Mouse (Mus musculus) neural tube, embryonic 15.5 days (tissue): ENCODE data around the gene Lelp1. TPM values are rescaled to one million over a fixed set of nuclear protein-coding genes. Genes with fewer than 3 reads are reported as not detected.

Experiments used
- ATAC-seq: fragments of 200-750 bp; cut with Nextera tagmentation; 2 replicates; pipeline ENCODE4 v1.8.0; 2017; ENCODE audit warnings: mild to moderate bottlenecking, moderate TSS enrichment, moderate library complexity; ENCODE audit not compliant: low FRiP score
- H3K27ac ChIP-seq: fragments of 300-500 bp; sonication (generic); replicated peaks from 2 replicates; pipeline ENCODE4 v1.5.1; 2015; ENCODE audit warnings: mild to moderate bottlenecking, inconsistent platforms
- H3K27me3 ChIP-seq: fragments of 300-500 bp; sonication (generic); replicated peaks from 2 replicates; pipeline ENCODE4 v1.6.1; 2015; ENCODE audit warnings: inconsistent platforms
- H3K36me3 ChIP-seq: fragments of 300-500 bp; sonication (generic); 2 replicates; pipeline ENCODE4 v1.6.1; 2015; ENCODE audit warnings: inconsistent platforms
- H3K4me1 ChIP-seq: fragments of 300-500 bp; sonication (generic); 2 replicates; pipeline ENCODE4 v1.6.1; 2015; ENCODE audit warnings: inconsistent platforms
- H3K4me2 ChIP-seq: fragments of 300-500 bp; sonication (generic); 2 replicates; pipeline ENCODE4 v1.6.1; 2015; ENCODE audit warnings: inconsistent platforms, mild to moderate bottlenecking, moderate library complexity
- H3K4me3 ChIP-seq: fragments of 300-500 bp; sonication (generic); replicated peaks from 2 replicates; pipeline ENCODE4 v1.5.1; 2015; ENCODE audit warnings: mild to moderate bottlenecking, inconsistent platforms
- H3K9ac ChIP-seq: fragments of 300-500 bp; sonication (generic); replicated peaks from 2 replicates; pipeline ENCODE4 v1.6.1; 2015; ENCODE audit warnings: mild to moderate bottlenecking, inconsistent platforms
- H3K9me3 ChIP-seq: fragments of 300-500 bp; sonication (generic); replicated peaks from 2 replicates; pipeline ENCODE4 v1.6.1; 2016; ENCODE audit warnings: inconsistent platforms
- WGBS: fragments of 180-500 bp; shearing (Covaris S2); methylation state at CpG from one replicate; pipeline ENCODE4 v1.1.7; 2015; ENCODE audit warnings: mixed read lengths; 5-methylcytosine and 5-hydroxymethylcytosine counted together
- polyA plus RNA-seq: library from polyadenylated mRNA; unstranded; fragments of >200 nt; fragmentation: Nextera tagmentation; extraction: Ambion mirVana; gene quantifications from 2 replicates; pipeline ENCODE4 v1.2.1, GENCODE M21; 2015

The Lelp1 gene
- polyA plus RNA-seq, result not detected in 2 replicates

GRCm38 (mm10) chr3:92142644-92143043, at the start of gene Lelp1:
Gene Lelp1, minus strand, starts transcription at chr3:92142744.
- Histone ChIP-seq H3K9me3 (no peaks in the 10 kb centered on the region), H3K4me2 (no peak within 1 kb of the TSS), H3K36me3 (no peaks in the 10 kb centered on the region), H3K9ac (no peak within 1 kb of the TSS), H3K4me3 (no peak within 1 kb of the TSS), H3K4me1 (no peaks in the 10 kb centered on the region), H3K27me3 (no peaks in the 10 kb centered on the region), H3K27ac (no peak within 1 kb of the TSS)
- 60% methylated on average over 1 of the region's 1 CpGs for WGBS
- no peak for ATAC-seq

GRCm38 (mm10) chr3:92176880-92177279, 34.3 kb upstream of the Lelp1 start:
- WGBS, result 81% methylated on average over 1 of the region's 1 CpGs
- Histone ChIP-seq H3K9ac (no peak overlapping the region), H3K4me1 (no peaks in the 10 kb centered on the region), H3K27ac (no peak overlapping the region), H3K36me3 (no peaks in the 10 kb centered on the region), H3K9me3 (no peaks in the 10 kb centered on the region), H3K4me2 (no peak overlapping the region), H3K4me3 (no peak overlapping the region), H3K27me3 (no peaks in the 10 kb centered on the region)
- ATAC-seq, result no peak

GRCm38 (mm10) chr3:92169847-92170246, 27.3 kb upstream of the Lelp1 start:
- no peaks in the 10 kb centered on the region for H3K36me3 ChIP-seq
- WGBS, result 87% methylated on average over 3 of the region's 3 CpGs
- ATAC-seq, result no peak
- H3K4me3 ChIP-seq, result no peak overlapping the region
- no peaks in the 10 kb centered on the region for H3K9me3 ChIP-seq
- H3K4me2 ChIP-seq, result no peak overlapping the region
- no peaks in the 10 kb centered on the region for H3K4me1 ChIP-seq
- H3K9ac ChIP-seq, result no peak overlapping the region
- no peak overlapping the region for H3K27ac ChIP-seq
- no peaks in the 10 kb centered on the region for H3K27me3 ChIP-seq

GRCm38 (mm10) chr3:92153322-92153721, 10.8 kb upstream of the Lelp1 start:
- Histone ChIP-seq H3K27ac (no peak overlapping the region), H3K9me3 (no peaks in the 10 kb centered on the region), H3K4me1 (no peaks in the 10 kb centered on the region), H3K36me3 (no peaks in the 10 kb centered on the region), H3K9ac (no peak overlapping the region), H3K4me3 (no peak overlapping the region), H3K4me2 (no peak overlapping the region), H3K27me3 (no peaks in the 10 kb centered on the region)
- no peak for ATAC-seq

- 0 out of 2 replicates have a peak overlapping the region, but pooled peaks have one; percentile 21 for H3K9ac ChIP-seq
- 26% methylated on average over 8 of the region's 8 CpGs for WGBS
- H3K4me3 ChIP-seq, result no peak overlapping the region
- H3K4me2 ChIP-seq, result peak overlapping the region; percentile 36
- no peaks in the 10 kb centered on the region for H3K36me3 ChIP-seq
- ATAC-seq, result peak; percentile 97
- no peaks in the 10 kb centered on the region for H3K4me1 ChIP-seq
- no peak overlapping the region for H3K27ac ChIP-seq
- H3K27me3 ChIP-seq, result no peaks in the 10 kb centered on the region
- H3K9me3 ChIP-seq, result no peaks in the 10 kb centered on the region
Measured at GRCm38 (mm10) chr3:92150631-92151277, 8.2 kb upstream of the Lelp1 start.

- Histone ChIP-seq H3K9ac (no peak overlapping the region), H3K9me3 (no peaks in the 10 kb centered on the region), H3K36me3 (no peaks in the 10 kb centered on the region), H3K27me3 (no peaks in the 10 kb centered on the region), H3K4me3 (no peak overlapping the region), H3K4me2 (no peak overlapping the region), H3K4me1 (no peaks in the 10 kb centered on the region), H3K27ac (no peak overlapping the region)
- no peak for ATAC-seq
- WGBS, result 79% methylated on average over 5 of the region's 5 CpGs
Measured at GRCm38 (mm10) chr3:92147913-92148312, 5.4 kb upstream of the Lelp1 start.

- H3K36me3 ChIP-seq, result no peaks in the 10 kb centered on the region
- H3K4me3 ChIP-seq, result no peak overlapping the region
- no peak overlapping the region for H3K27ac ChIP-seq
- H3K4me2 ChIP-seq, result no peak overlapping the region
- no peaks in the 10 kb centered on the region for H3K9me3 ChIP-seq
- no peak overlapping the region for H3K9ac ChIP-seq
- no peaks in the 10 kb centered on the region for H3K4me1 ChIP-seq
- ATAC-seq, result no peak
- no peaks in the 10 kb centered on the region for H3K27me3 ChIP-seq
- 72% methylated on average over 2 of the region's 2 CpGs for WGBS
Measured at GRCm38 (mm10) chr3:92147420-92147819, 4.9 kb upstream of the Lelp1 start.

GRCm38 (mm10) chr3:92123847-92124246, 18.7 kb downstream of the Lelp1 start, which contains the start of gene Prr9:
Gene Prr9, minus strand, starts transcription at chr3:92123947.
- H3K4me2 ChIP-seq, result no peak within 1 kb of the TSS
- WGBS, result 81% methylated on average over 5 of the region's 5 CpGs
- no peaks in the 10 kb centered on the region for H3K9me3 ChIP-seq
- ATAC-seq, result no peak
- no peak within 1 kb of the TSS for H3K4me3 ChIP-seq
- H3K4me1 ChIP-seq, result no peaks in the 10 kb centered on the region
- no peak within 1 kb of the TSS for H3K9ac ChIP-seq
- no peak within 1 kb of the TSS for H3K27ac ChIP-seq
- H3K36me3 ChIP-seq, result no peaks in the 10 kb centered on the region
- no peaks in the 10 kb centered on the region for H3K27me3 ChIP-seq

- no peaks in the 10 kb centered on the region for H3K36me3 ChIP-seq
- no peak overlapping the region for H3K4me3 ChIP-seq
- no peak overlapping the region for H3K9ac ChIP-seq
- no peaks in the 10 kb centered on the region for H3K9me3 ChIP-seq
- no peaks in the 10 kb centered on the region for H3K4me1 ChIP-seq
- H3K27ac ChIP-seq, result no peak overlapping the region
- ATAC-seq, result no peak
- no peak overlapping the region for H3K4me2 ChIP-seq
- WGBS, result 88% methylated on average over 3 of the region's 3 CpGs
- H3K27me3 ChIP-seq, result no peaks in the 10 kb centered on the region
Measured at GRCm38 (mm10) chr3:92120902-92121301, 21.6 kb downstream of the Lelp1 start.

GRCm38 (mm10) chr3:92117930-92118329, 24.6 kb downstream of the Lelp1 start:
- Histone ChIP-seq H3K36me3 (no peaks in the 10 kb centered on the region), H3K27ac (no peak overlapping the region), H3K4me1 (no peaks in the 10 kb centered on the region), H3K9me3 (no peaks in the 10 kb centered on the region), H3K4me3 (no peak overlapping the region), H3K4me2 (no peak overlapping the region), H3K9ac (no peak overlapping the region), H3K27me3 (no peaks in the 10 kb centered on the region)
- ATAC-seq, result no peak; the same call in 1 of the 2 replicates
- 31% methylated on average over 3 of the region's 3 CpGs for WGBS

- Histone ChIP-seq H3K4me3 (no peak overlapping the region), H3K27ac (no peak overlapping the region), H3K36me3 (no peaks in the 10 kb centered on the region), H3K9me3 (no peaks in the 10 kb centered on the region), H3K4me1 (no peaks in the 10 kb centered on the region), H3K9ac (no peak overlapping the region), H3K4me2 (no peak overlapping the region), H3K27me3 (no peaks in the 10 kb centered on the region)
- ATAC-seq, result no peak
Measured at GRCm38 (mm10) chr3:92111526-92111925, 31.0 kb downstream of the Lelp1 start.

- H3K36me3 ChIP-seq, result no peaks in the 10 kb centered on the region
- H3K27me3 ChIP-seq, result no peaks in the 10 kb centered on the region
- no peak overlapping the region for H3K9ac ChIP-seq
- no peaks in the 10 kb centered on the region for H3K4me1 ChIP-seq
- no peak overlapping the region for H3K27ac ChIP-seq
- H3K4me3 ChIP-seq, result no peak overlapping the region
- H3K9me3 ChIP-seq, result no peaks in the 10 kb centered on the region
- H3K4me2 ChIP-seq, result no peak overlapping the region
- no peak for ATAC-seq
Measured at GRCm38 (mm10) chr3:92110790-92111189, 31.8 kb downstream of the Lelp1 start.
